Mouse (Mus musculus) kidney, adult 11 months (tissue): ENCODE measurements around the gene Gfod2.

Experiments
- DNase-seq: peaks from one replicate; pipeline ENCODE4 v3.0.0; 2022

Gene Gfod2

GRCm38 (mm10) chr8:105758277-105759108 is at the start of gene Gfod2:
Gfod2 (minus strand) TSS chr8:105758664.
- DNase-seq, result peak; percentile 97

GRCm38 (mm10) chr8:105807766-105808165 is 49.3 kb upstream of the Gfod2 start:
- DNase-seq, result peak; percentile 54

- no peak for DNase-seq
Measured at GRCm38 (mm10) chr8:105805964-105806363, 47.5 kb upstream of the Gfod2 start.

- no peak for DNase-seq
Measured at GRCm38 (mm10) chr8:105805346-105805745, 46.9 kb upstream of the Gfod2 start.

GRCm38 (mm10) chr8:105804797-105805196 is 46.3 kb upstream of the Gfod2 start:
- DNase-seq, result peak; percentile 86

- no peak for DNase-seq
Measured at GRCm38 (mm10) chr8:105801153-105801904, 42.9 kb upstream of the Gfod2 start.

- DNase-seq, result peak; percentile 88
Measured at GRCm38 (mm10) chr8:105799091-105799812, 40.8 kb upstream of the Gfod2 start.

GRCm38 (mm10) chr8:105798408-105798807 is 39.9 kb upstream of the Gfod2 start:
- no peak for DNase-seq

- no peak for DNase-seq
Measured at GRCm38 (mm10) chr8:105795785-105796184, 37.3 kb upstream of the Gfod2 start.

GRCm38 (mm10) chr8:105794009-105794598 is 35.6 kb upstream of the Gfod2 start:
- DNase-seq, result no peak

- peak; percentile 49 for DNase-seq
Measured at GRCm38 (mm10) chr8:105793331-105793730, 34.9 kb upstream of the Gfod2 start.

GRCm38 (mm10) chr8:105789626-105790025 is 31.2 kb upstream of the Gfod2 start:
- no peak for DNase-seq

GRCm38 (mm10) chr8:105788927-105789326 is 30.5 kb upstream of the Gfod2 start:
- no peak for DNase-seq

GRCm38 (mm10) chr8:105788241-105788640 is 29.8 kb upstream of the Gfod2 start:
- DNase-seq, result peak; percentile 46

- DNase-seq, result no peak
Measured at GRCm38 (mm10) chr8:105780298-105780697, 21.8 kb upstream of the Gfod2 start.

GRCm38 (mm10) chr8:105777833-105778232 is 19.4 kb upstream of the Gfod2 start:
- no peak for DNase-seq

- no peak for DNase-seq
Measured at GRCm38 (mm10) chr8:105774498-105774897, 16.0 kb upstream of the Gfod2 start.

- DNase-seq, result no peak
Measured at GRCm38 (mm10) chr8:105773441-105773861, 15.0 kb upstream of the Gfod2 start.

GRCm38 (mm10) chr8:105771398-105772175 is 13.1 kb upstream of the Gfod2 start:
- DNase-seq, result no peak

- DNase-seq, result no peak
Measured at GRCm38 (mm10) chr8:105770609-105771008, 12.1 kb upstream of the Gfod2 start.

GRCm38 (mm10) chr8:105768485-105769257 is 10.2 kb upstream of the Gfod2 start:
- DNase-seq, result no peak
